Mouse (Mus musculus): ENCODE measurements around the gene Gabra6. TPM values are rescaled to one million over a fixed set of nuclear protein-coding genes. Genes with fewer than 3 reads are reported as not detected.

Gabra6 gene
- total RNA-seq, 1 experiment: not detected

GRCm38 (mm10) chr11:42319521-42319920, 1.4 kb downstream of the Gabra6 start:
- no peak for TF ChIP-seq HCFC1 (IDR thresholded peaks at IDR 0.05; ENCODE audit: borderline replicate concordance, insufficient read depth, low read length)
- TF ChIP-seq ZNF384 (IDR thresholded peaks at IDR 0.05; ENCODE audit: low read depth, low read length): no peak
- no peak for TF ChIP-seq CHD2 (IDR thresholded peaks at IDR 0.05; ENCODE audit: low read depth, low read length)
- TF ChIP-seq MAFK (IDR thresholded peaks at IDR 0.05; ENCODE audit: insufficient read depth, low read depth, low read length): no peak
- no peak for TF ChIP-seq ZC3H11A (IDR thresholded peaks at IDR 0.05; ENCODE audit: borderline replicate concordance, low read depth, low read length)
- in situ Hi-C loops (cut with MboI; ENCODE audit: low sequenced_read_pairs in 2 of 2, unreplicated experiment in 2 of 2): no loop called here
- no peak for DNase-seq (ENCODE audit: low read depth, low spot score)

GRCm38 (mm10) chr11:42319101-42319500, 1.8 kb downstream of the Gabra6 start:
- no peaks in the 10 kb centered on the region for H3K4me1 ChIP-seq (ENCODE audit: control insufficient read depth in 2 of 2, insufficient read depth in 2 of 2, low read length in 2 of 2, poor library complexity in 1 of 2)
- no peak overlapping the region for H3K27ac ChIP-seq (ENCODE audit: insufficient read depth, low read depth, low read length, poor library complexity, severe bottlenecking)
- TF ChIP-seq ZC3H11A (IDR thresholded peaks at IDR 0.05; ENCODE audit: borderline replicate concordance, low read depth, low read length) (no peak), HCFC1 (IDR thresholded peaks at IDR 0.05; ENCODE audit: borderline replicate concordance, insufficient read depth, low read length) (no peak), MAFK (IDR thresholded peaks at IDR 0.05; ENCODE audit: insufficient read depth, low read depth, low read length) (no peak), CHD2 (IDR thresholded peaks at IDR 0.05; ENCODE audit: low read depth, low read length) (no peak)
- no peak overlapping the region for H3K4me3 ChIP-seq (ENCODE audit: insufficient read depth in 1 of 2, low read depth in 1 of 2, low read length in 2 of 2, poor library complexity in 1 of 2, severe bottlenecking in 1 of 2)
- H3K36me3 ChIP-seq (ENCODE audit: control insufficient read depth, insufficient read depth, low read length, poor library complexity, severe bottlenecking): no peaks in the 10 kb centered on the region
- in situ Hi-C loops (cut with MboI; ENCODE audit: low sequenced_read_pairs in 2 of 2, unreplicated experiment in 2 of 2): no loop called here
- no peak for DNase-seq (ENCODE audit: low read depth, low spot score)
- no peaks in the 10 kb centered on the region for H3K9me3 ChIP-seq (ENCODE audit: control insufficient read depth, insufficient read depth, low read depth, low read length)
- no peak overlapping the region for H3K9ac ChIP-seq (ENCODE audit: insufficient read depth, low read depth, low read length, poor library complexity, severe bottlenecking)

More at GRCm38 (mm10) chr11:42319521-42319920, 1.4 kb downstream of the Gabra6 start:
- H3K9me3 ChIP-seq (ENCODE audit: control insufficient read depth, insufficient read depth, low read depth, low read length): no peaks in the 10 kb centered on the region
- no peaks in the 10 kb centered on the region for H3K36me3 ChIP-seq (ENCODE audit: control insufficient read depth, insufficient read depth, low read length, poor library complexity, severe bottlenecking)
- no peak overlapping the region for H3K27ac ChIP-seq (ENCODE audit: insufficient read depth, low read depth, low read length, poor library complexity, severe bottlenecking)
- H3K9ac ChIP-seq (ENCODE audit: insufficient read depth, low read depth, low read length, poor library complexity, severe bottlenecking): no peak overlapping the region
- H3K4me1 ChIP-seq (ENCODE audit: control insufficient read depth in 2 of 2, insufficient read depth in 2 of 2, low read length in 2 of 2, poor library complexity in 1 of 2): no peaks in the 10 kb centered on the region
- H3K4me3 ChIP-seq (ENCODE audit: insufficient read depth in 1 of 2, low read depth in 1 of 2, low read length in 2 of 2, poor library complexity in 1 of 2, severe bottlenecking in 1 of 2): no peak overlapping the region

- TF ChIP-seq CHD2 (IDR thresholded peaks at IDR 0.05; ENCODE audit: low read depth, low read length): no peak
- no peak for TF ChIP-seq MAFK (IDR thresholded peaks at IDR 0.05; ENCODE audit: insufficient read depth, low read depth, low read length)
- TF ChIP-seq HCFC1 (IDR thresholded peaks at IDR 0.05; ENCODE audit: borderline replicate concordance, insufficient read depth, low read length): no peak
- no peak for TF ChIP-seq ZC3H11A (IDR thresholded peaks at IDR 0.05; ENCODE audit: borderline replicate concordance, low read depth, low read length)
- TF ChIP-seq ZNF384 (IDR thresholded peaks at IDR 0.05; ENCODE audit: low read depth, low read length): no peak
- H3K4me1 ChIP-seq (ENCODE audit: control insufficient read depth in 2 of 2, insufficient read depth in 2 of 2, low read length in 2 of 2, poor library complexity in 1 of 2): no peaks in the 10 kb centered on the region
- no peak overlapping the region for H3K9ac ChIP-seq (ENCODE audit: insufficient read depth, low read depth, low read length, poor library complexity, severe bottlenecking)
- no peak for DNase-seq (ENCODE audit: low read depth, low spot score)
- no peaks in the 10 kb centered on the region for H3K9me3 ChIP-seq (ENCODE audit: control insufficient read depth, insufficient read depth, low read depth, low read length)
- no peak overlapping the region for H3K27ac ChIP-seq (ENCODE audit: insufficient read depth, low read depth, low read length, poor library complexity, severe bottlenecking)
- in situ Hi-C loops (cut with MboI; ENCODE audit: low sequenced_read_pairs in 2 of 2, unreplicated experiment in 2 of 2): no loop called here
- no peaks in the 10 kb centered on the region for H3K36me3 ChIP-seq (ENCODE audit: control insufficient read depth, insufficient read depth, low read length, poor library complexity, severe bottlenecking)
- no peak overlapping the region for H3K4me3 ChIP-seq (ENCODE audit: insufficient read depth in 1 of 2, low read depth in 1 of 2, low read length in 2 of 2, poor library complexity in 1 of 2, severe bottlenecking in 1 of 2)
These were observed 2.9 kb downstream of the Gabra6 start for GRCm38 (mm10) chr11:42317985-42318384.

GRCm38 (mm10) chr11:42314850-42315249, 6.0 kb downstream of the Gabra6 start:
- H3K4me1 ChIP-seq (ENCODE audit: control insufficient read depth in 2 of 2, insufficient read depth in 2 of 2, low read length in 2 of 2, poor library complexity in 1 of 2): no peaks in the 10 kb centered on the region
- H3K9me3 ChIP-seq (ENCODE audit: control insufficient read depth, insufficient read depth, low read depth, low read length): no peaks in the 10 kb centered on the region
- DNase-seq (ENCODE audit: low read depth, low spot score): peak; percentile 48
- H3K36me3 ChIP-seq (ENCODE audit: control insufficient read depth, insufficient read depth, low read length, poor library complexity, severe bottlenecking): no peaks in the 10 kb centered on the region
- in situ Hi-C loops (cut with MboI; ENCODE audit: low sequenced_read_pairs in 2 of 2, unreplicated experiment in 2 of 2): no loop called here
- no peak overlapping the region for H3K9ac ChIP-seq (ENCODE audit: insufficient read depth, low read depth, low read length, poor library complexity, severe bottlenecking)
- TF ChIP-seq HCFC1 (IDR thresholded peaks at IDR 0.05; ENCODE audit: borderline replicate concordance, insufficient read depth, low read length): no peak
- TF ChIP-seq MAFK (IDR thresholded peaks at IDR 0.05; ENCODE audit: insufficient read depth, low read depth, low read length): no peak
- no peak for TF ChIP-seq ZNF384 (IDR thresholded peaks at IDR 0.05; ENCODE audit: low read depth, low read length)
- TF ChIP-seq CHD2 (IDR thresholded peaks at IDR 0.05; ENCODE audit: low read depth, low read length): no peak
- no peak for TF ChIP-seq ZC3H11A (IDR thresholded peaks at IDR 0.05; ENCODE audit: borderline replicate concordance, low read depth, low read length)
- H3K27ac ChIP-seq (ENCODE audit: insufficient read depth, low read depth, low read length, poor library complexity, severe bottlenecking): no peak overlapping the region
- H3K4me3 ChIP-seq (ENCODE audit: insufficient read depth in 1 of 2, low read depth in 1 of 2, low read length in 2 of 2, poor library complexity in 1 of 2, severe bottlenecking in 1 of 2): no peak overlapping the region

- no peak for TF ChIP-seq MAFK (IDR thresholded peaks at IDR 0.05; ENCODE audit: insufficient read depth, low read depth, low read length)
- Histone ChIP-seq H3K9ac (ENCODE audit: insufficient read depth, low read depth, low read length, poor library complexity, severe bottlenecking) (no peak overlapping the region), H3K4me1 (ENCODE audit: control insufficient read depth in 2 of 2, insufficient read depth in 2 of 2, low read length in 2 of 2, poor library complexity in 1 of 2) (no peaks in the 10 kb centered on the region)
These were observed 10.0 kb downstream of the Gabra6 start for GRCm38 (mm10) chr11:42310892-42311291.

More at GRCm38 (mm10) chr11:42310892-42311291, 10.0 kb downstream of the Gabra6 start:
- in situ Hi-C loops (cut with MboI; ENCODE audit: low sequenced_read_pairs in 2 of 2, unreplicated experiment in 2 of 2): no loop called here
- no peak overlapping the region for H3K27ac ChIP-seq (ENCODE audit: insufficient read depth, low read depth, low read length, poor library complexity, severe bottlenecking)
- H3K9me3 ChIP-seq (ENCODE audit: control insufficient read depth, insufficient read depth, low read depth, low read length): no peaks in the 10 kb centered on the region
- no peaks in the 10 kb centered on the region for H3K36me3 ChIP-seq (ENCODE audit: control insufficient read depth, insufficient read depth, low read length, poor library complexity, severe bottlenecking)
- no peak for DNase-seq (ENCODE audit: low read depth, low spot score)
- H3K4me3 ChIP-seq (ENCODE audit: insufficient read depth in 1 of 2, low read depth in 1 of 2, low read length in 2 of 2, poor library complexity in 1 of 2, severe bottlenecking in 1 of 2): no peak overlapping the region

Measured in ES-E14 (cell line).